Mouse (Mus musculus) stomach, embryonic 15.5 days (tissue): ENCODE measurements around the gene Tle2. TPM values are rescaled to one million over a fixed set of nuclear protein-coding genes. Genes with fewer than 3 reads are reported as not detected.

Experiments used
- ATAC-seq: fragments of 200-750 bp; cut with Nextera tagmentation; 2 replicates; pipeline ENCODE4 v1.8.0; 2017; ENCODE audit warnings: low read depth, moderate number of reproducible peaks, moderate TSS enrichment; ENCODE audit not compliant: insufficient read depth, low FRiP score
- H3K27ac ChIP-seq: fragments of 300-500 bp; sonication (generic); 2 replicates; pipeline ENCODE4 v1.5.1; 2015; ENCODE audit warnings: mild to moderate bottlenecking, inconsistent platforms
- H3K27me3 ChIP-seq: fragments of 300-500 bp; sonication (generic); replicated peaks from 2 replicates; pipeline ENCODE4 v1.6.1; 2015; ENCODE audit warnings: inconsistent platforms
- H3K36me3 ChIP-seq: fragments of 300-500 bp; sonication (generic); 2 replicates; pipeline ENCODE4 v1.6.1; 2015; ENCODE audit warnings: inconsistent platforms
- H3K4me1 ChIP-seq: fragments of 300-500 bp; sonication (generic); 2 replicates; pipeline ENCODE4 v1.6.1; 2015; ENCODE audit warnings: inconsistent platforms
- H3K4me2 ChIP-seq: fragments of 300-500 bp; sonication (generic); 2 replicates; pipeline ENCODE4 v1.6.1; 2015; ENCODE audit warnings: mild to moderate bottlenecking, inconsistent platforms
- H3K4me3 ChIP-seq: fragments of 300-500 bp; sonication (generic); replicated peaks from 2 replicates; pipeline ENCODE4 v1.5.1; 2015; ENCODE audit warnings: inconsistent platforms
- H3K9ac ChIP-seq: fragments of 300-500 bp; sonication (generic); 2 replicates; pipeline ENCODE4 v1.6.1; 2015; ENCODE audit warnings: inconsistent platforms
- H3K9me3 ChIP-seq: fragments of 300-500 bp; sonication (generic); 2 replicates; pipeline ENCODE4 v1.6.1; 2016; ENCODE audit warnings: inconsistent platforms
- whole genome bisulfite sequencing: fragments of 180-500 bp; shearing (Covaris S2); methylation state at CpG from one replicate; pipeline ENCODE4 v1.1.7; 2015; 5-methylcytosine and 5-hydroxymethylcytosine counted together
- polyA plus RNA-seq: library from polyadenylated mRNA; unstranded; fragments of >200 nt; fragmentation: Nextera tagmentation; extraction: Ambion mirVana; gene quantifications from 2 replicates; pipeline ENCODE4 v1.2.1, GENCODE M21; 2015

The Tle2 gene
- polyA plus RNA-seq, result 28.8 and 35.6 TPM in 2 replicates

- 0 out of 2 replicates have a peak, but pooled peaks cover 2% of the 10 kb centered on the region for H3K27me3 ChIP-seq
- H3K36me3 ChIP-seq, result peaks cover 5% of the 10 kb centered on the region; the same call in 1 of the 2 replicates
- WGBS, result 27% methylated on average over 10 of the region's 10 CpGs
- H3K27ac ChIP-seq, result peak within 1 kb of the TSS; percentile 87; the same call in 1 of the 2 replicates
- H3K4me1 ChIP-seq, result peaks cover 48% of the 10 kb centered on the region
- ATAC-seq, result no peak
- H3K4me3 ChIP-seq, result peak within 1 kb of the TSS; percentile 52
- peak within 1 kb of the TSS; percentile 37 for H3K9ac ChIP-seq
- H3K4me2 ChIP-seq, result peak within 1 kb of the TSS; percentile 78
- no peaks in the 10 kb centered on the region for H3K9me3 ChIP-seq
These were observed at the start of gene Tle2 for GRCm38 (mm10) chr10:81574081-81575056. Gene Tle2 (plus strand): TSS chr10:81574561.

- 49% methylated on average over 12 of the region's 13 CpGs for WGBS
These were observed 49.2 kb upstream of the Tle2 start for GRCm38 (mm10) chr10:81525017-81525694.

GRCm38 (mm10) chr10:81526779-81527178 lies 47.6 kb upstream of the Tle2 start:
- no peak for ATAC-seq
- no peak overlapping the region for H3K4me3 ChIP-seq
- H3K27ac ChIP-seq, result no peak overlapping the region
- H3K9me3 ChIP-seq, result no peaks in the 10 kb centered on the region
- H3K36me3 ChIP-seq, result peaks cover 19% of the 10 kb centered on the region
- H3K9ac ChIP-seq, result no peak overlapping the region
- H3K27me3 ChIP-seq, result no peaks in the 10 kb centered on the region
- H3K4me1 ChIP-seq, result peaks cover 5% of the 10 kb centered on the region; the same call in 1 of the 2 replicates
- no peak overlapping the region for H3K4me2 ChIP-seq
- 14% methylated on average over 14 of the region's 14 CpGs for WGBS

More at GRCm38 (mm10) chr10:81525017-81525694, 49.2 kb upstream of the Tle2 start:
- Histone ChIP-seq H3K27me3 (no peaks in the 10 kb centered on the region), H3K4me3 (no peak overlapping the region), H3K9ac (no peak overlapping the region), H3K9me3 (no peaks in the 10 kb centered on the region), H3K4me2 (no peak overlapping the region), H3K27ac (peak overlapping the region; percentile 77), H3K36me3 (peaks cover 13% of the 10 kb centered on the region), H3K4me1 (peaks cover 5% of the 10 kb centered on the region; the same call in 1 of the 2 replicates)
- 0 out of 2 replicates have a peak, but pooled peaks have one; percentile 6 for ATAC-seq

- no peak overlapping the region for H3K9ac ChIP-seq
- 49% methylated on average over 16 of the region's 16 CpGs for WGBS
- no peak overlapping the region for H3K4me2 ChIP-seq
- H3K27me3 ChIP-seq, result no peaks in the 10 kb centered on the region
- no peak overlapping the region for H3K27ac ChIP-seq
- peak; percentile 50; the same call in 1 of the 2 replicates for ATAC-seq
- peaks cover 9% of the 10 kb centered on the region; the same call in 1 of the 2 replicates for H3K4me1 ChIP-seq
- H3K4me3 ChIP-seq, result no peak overlapping the region
- peaks cover 19% of the 10 kb centered on the region for H3K36me3 ChIP-seq
- no peaks in the 10 kb centered on the region for H3K9me3 ChIP-seq
These were observed 39.5 kb upstream of the Tle2 start for GRCm38 (mm10) chr10:81534826-81535225.

GRCm38 (mm10) chr10:81536734-81537133 lies 37.6 kb upstream of the Tle2 start:
- no peak overlapping the region for H3K4me2 ChIP-seq
- no peaks in the 10 kb centered on the region for H3K9me3 ChIP-seq
- H3K27me3 ChIP-seq, result no peaks in the 10 kb centered on the region
- no peak for ATAC-seq
- no peak overlapping the region for H3K27ac ChIP-seq
- no peak overlapping the region for H3K9ac ChIP-seq
- H3K4me3 ChIP-seq, result no peak overlapping the region
- WGBS, result 74% methylated on average over 6 of the region's 6 CpGs
- H3K36me3 ChIP-seq, result peaks cover 14% of the 10 kb centered on the region
- peaks cover 16% of the 10 kb centered on the region; the same call in 1 of the 2 replicates for H3K4me1 ChIP-seq

GRCm38 (mm10) chr10:81537429-81537828 lies 36.9 kb upstream of the Tle2 start:
- Histone ChIP-seq H3K9me3 (no peaks in the 10 kb centered on the region), H3K9ac (no peak overlapping the region), H3K4me1 (peaks cover 23% of the 10 kb centered on the region), H3K27me3 (no peaks in the 10 kb centered on the region), H3K27ac (no peak overlapping the region), H3K4me3 (no peak overlapping the region), H3K36me3 (peaks cover 10% of the 10 kb centered on the region), H3K4me2 (no peak overlapping the region)
- 77% methylated on average over 2 of the region's 2 CpGs for WGBS
- ATAC-seq, result no peak

- 79% methylated on average over 3 of the region's 3 CpGs for WGBS
- no peak for ATAC-seq
- Histone ChIP-seq H3K4me3 (no peak overlapping the region), H3K9ac (no peak overlapping the region), H3K27ac (no peak overlapping the region), H3K27me3 (no peaks in the 10 kb centered on the region), H3K9me3 (no peaks in the 10 kb centered on the region), H3K4me1 (peaks cover 33% of the 10 kb centered on the region), H3K36me3 (0 out of 2 replicates have a peak, but pooled peaks cover 4% of the 10 kb centered on the region), H3K4me2 (no peak overlapping the region)
These were observed 35.9 kb upstream of the Tle2 start for GRCm38 (mm10) chr10:81538321-81539048.

- Histone ChIP-seq H3K4me1 (peaks cover 31% of the 10 kb centered on the region), H3K4me2 (peak overlapping the region; percentile 88), H3K9me3 (no peaks in the 10 kb centered on the region), H3K27ac (0 out of 2 replicates have a peak overlapping the region, but pooled peaks have one; percentile 68), H3K4me3 (peak overlapping the region; percentile 14; the same call in 1 of the 2 replicates), H3K36me3 (0 out of 2 replicates have a peak, but pooled peaks cover 4% of the 10 kb centered on the region), H3K27me3 (no peaks in the 10 kb centered on the region), H3K9ac (no peak overlapping the region; the same call in 1 of the 2 replicates)
- ATAC-seq, result no peak
- 78% methylated on average over 5 of the region's 5 CpGs for WGBS
These were observed 33.0 kb upstream of the Tle2 start for GRCm38 (mm10) chr10:81541363-81541762.

- peak overlapping the region; percentile 14; the same call in 1 of the 2 replicates for H3K4me3 ChIP-seq
- H3K36me3 ChIP-seq, result 0 out of 2 replicates have a peak, but pooled peaks cover 4% of the 10 kb centered on the region
- H3K27me3 ChIP-seq, result no peaks in the 10 kb centered on the region
- no peak overlapping the region; the same call in 1 of the 2 replicates for H3K9ac ChIP-seq
- peak overlapping the region; percentile 88 for H3K4me2 ChIP-seq
- peaks cover 35% of the 10 kb centered on the region for H3K4me1 ChIP-seq
- H3K9me3 ChIP-seq, result no peaks in the 10 kb centered on the region
- 59% methylated on average over 10 of the region's 10 CpGs for WGBS
- H3K27ac ChIP-seq, result peak overlapping the region; percentile 68
- ATAC-seq, result no peak
These were observed 32.6 kb upstream of the Tle2 start for GRCm38 (mm10) chr10:81541803-81542202.

- Histone ChIP-seq H3K9me3 (no peaks in the 10 kb centered on the region), H3K27ac (peak overlapping the region; percentile 68; the same call in 1 of the 2 replicates), H3K36me3 (0 out of 2 replicates have a peak, but pooled peaks cover 4% of the 10 kb centered on the region), H3K9ac (peak overlapping the region; percentile 14; the same call in 1 of the 2 replicates), H3K4me1 (peaks cover 36% of the 10 kb centered on the region), H3K27me3 (no peaks in the 10 kb centered on the region), H3K4me3 (peak overlapping the region; percentile 77), H3K4me2 (peak overlapping the region; percentile 88)
- no peak for ATAC-seq
- 68% methylated on average over 7 of the region's 7 CpGs for WGBS
These were observed 31.5 kb upstream of the Tle2 start for GRCm38 (mm10) chr10:81542727-81543460.
